Mouse (Mus musculus) cerebellum, adult 2 months (tissue): ENCODE results near the gene Ank3. TPM values are rescaled to one million over a fixed set of nuclear protein-coding genes. Genes with fewer than 3 reads are reported as not detected.

Experiments used
- DNase-seq, 2 experiments: peaks; one replicate each; pipeline ENCODE4 v3.0.0; 2021
- H3K27ac ChIP-seq: fragments of 200-500 bp; 2 replicates; pipeline ENCODE4 v1.5.1; 2012; ENCODE audit warnings: low read length, control low read depth, inconsistent platforms; ENCODE audit not compliant: insufficient read depth
- H3K27me3 ChIP-seq: fragments of 200-500 bp; 2 replicates; pipeline ENCODE4 v1.6.1; 2012; ENCODE audit warnings: inconsistent platforms, mild to moderate bottlenecking, low read length, moderate library complexity; ENCODE audit not compliant: control insufficient read depth, insufficient read depth
- H3K4me1 ChIP-seq: fragments of 200-500 bp; 2 replicates; pipeline ENCODE4 v1.6.1; 2011; ENCODE audit warnings: low read length; ENCODE audit not compliant: control insufficient read depth, insufficient read depth
- H3K4me3 ChIP-seq: fragments of 200-500 bp; replicated peaks from 2 replicates; pipeline ENCODE3; 2011; ENCODE audit warnings: mild to moderate bottlenecking, low read depth, low read length, control low read depth; ENCODE audit not compliant: insufficient read depth
- CTCF ChIP-seq: fragments of 200-500 bp; IDR thresholded peaks from 2 replicates; pipeline ENCODE4 v1.5.1; 2011; ENCODE audit warnings: low read depth, mild to moderate bottlenecking, control low read depth, low read length, moderate library complexity, borderline replicate concordance; ENCODE audit not compliant: insufficient read depth
- POLR2A ChIP-seq: fragments of 200-500 bp; IDR thresholded peaks from 2 replicates; pipeline ENCODE4 v1.6.1; 2011; ENCODE audit warnings: low read length, control low read depth, borderline replicate concordance; ENCODE audit not compliant: insufficient read depth
- WGBS: fragments of 180-500 bp; shearing (Covaris S2); methylation state at CpG from one replicate; pipeline ENCODE4 v1.1.7; 2018; 5-methylcytosine and 5-hydroxymethylcytosine counted together
- polyA plus RNA-seq: library from polyadenylated mRNA; depleted of rRNA; stranded (reverse); fragments of >200 nt; gene quantifications from 2 replicates; pipeline ENCODE4 v1.2.3, GENCODE M21; 2012

The Ank3 gene
- polyA plus RNA-seq, 1 experiment = 239 TPM

GRCm38 (mm10) chr10:70013931-70014330, 615.4 kb downstream of the Ank3 start:
- no peaks in the 10 kb centered on the region for H3K27me3 ChIP-seq

GRCm38 (mm10) chr10:70015201-70015600, 616.6 kb downstream of the Ank3 start:
- DNase-seq = no peak
- 91% methylated on average over 9 of the region's 9 CpGs for WGBS

More at GRCm38 (mm10) chr10:70013931-70014330, 615.4 kb downstream of the Ank3 start:
- 90% methylated on average over 13 of the region's 13 CpGs for WGBS
- Histone ChIP-seq H3K4me1 (peaks cover 8% of the 10 kb centered on the region; the same call in 1 of the 2 replicates), H3K27ac (no peak overlapping the region), H3K4me3 (no peak overlapping the region)
- TF ChIP-seq POLR2A (no peak), CTCF (no peak)
- no peak for DNase-seq

GRCm38 (mm10) chr10:70018691-70019090, 620.1 kb downstream of the Ank3 start:
- WGBS = 9% methylated on average over 2 of the region's 2 CpGs
- TF ChIP-seq POLR2A = no peak
- no peak for TF ChIP-seq CTCF
- H3K4me1 ChIP-seq = peaks cover 8% of the 10 kb centered on the region; the same call in 1 of the 2 replicates
- H3K4me3 ChIP-seq = no peak overlapping the region
- peak overlapping the region; percentile 40; the same call in 1 of the 2 replicates for H3K27ac ChIP-seq
- no peaks in the 10 kb centered on the region for H3K27me3 ChIP-seq
- peak; percentile 48 to 79 for DNase-seq

More at GRCm38 (mm10) chr10:70015201-70015600, 616.6 kb downstream of the Ank3 start:
- H3K27ac ChIP-seq = no peak overlapping the region
- H3K4me3 ChIP-seq = no peak overlapping the region
- H3K4me1 ChIP-seq = peaks cover 8% of the 10 kb centered on the region; the same call in 1 of the 2 replicates
- no peak for TF ChIP-seq POLR2A
- no peak for TF ChIP-seq CTCF
- no peaks in the 10 kb centered on the region for H3K27me3 ChIP-seq

- Histone ChIP-seq H3K4me3 (no peak overlapping the region), H3K27ac (no peak overlapping the region), H3K4me1 (peaks cover 8% of the 10 kb centered on the region; the same call in 1 of the 2 replicates), H3K27me3 (no peaks in the 10 kb centered on the region)
- TF ChIP-seq CTCF (peak; percentile 48; the same call in 1 of the 2 replicates), POLR2A (no peak)
- DNase-seq = peak; percentile 20 to 30
- WGBS = 80% methylated on average over 10 of the region's 10 CpGs
Observed at GRCm38 (mm10) chr10:70021667-70022066, 623.1 kb downstream of the Ank3 start.

- Histone ChIP-seq H3K27me3 (no peaks in the 10 kb centered on the region), H3K4me1 (peaks cover 8% of the 10 kb centered on the region; the same call in 1 of the 2 replicates), H3K4me3 (no peak overlapping the region), H3K27ac (no peak overlapping the region)
- DNase-seq = no peak
- WGBS = 85% methylated on average over 5 of the region's 5 CpGs
- TF ChIP-seq POLR2A (no peak), CTCF (no peak)
Observed at GRCm38 (mm10) chr10:70022596-70022995, 624.0 kb downstream of the Ank3 start.

- no peak overlapping the region for H3K27ac ChIP-seq
- 78% methylated on average over 11 of the region's 11 CpGs for WGBS
- no peak overlapping the region for H3K4me3 ChIP-seq
- TF ChIP-seq POLR2A = no peak
- TF ChIP-seq CTCF = no peak
- no peaks in the 10 kb centered on the region for H3K4me1 ChIP-seq
- no peak for DNase-seq
- no peaks in the 10 kb centered on the region for H3K27me3 ChIP-seq
Observed at GRCm38 (mm10) chr10:70023861-70024260, 625.3 kb downstream of the Ank3 start.

GRCm38 (mm10) chr10:70031942-70032341, 633.4 kb downstream of the Ank3 start:
- no peak for TF ChIP-seq CTCF
- no peak for TF ChIP-seq POLR2A
- WGBS = 25% methylated on average over 8 of the region's 8 CpGs
- H3K4me3 ChIP-seq = no peak overlapping the region
- no peak for DNase-seq
- peaks cover 2% of the 10 kb centered on the region; the same call in 1 of the 2 replicates for H3K4me1 ChIP-seq
- no peak overlapping the region for H3K27ac ChIP-seq
- no peaks in the 10 kb centered on the region for H3K27me3 ChIP-seq

- Histone ChIP-seq H3K4me1 (peaks cover 2% of the 10 kb centered on the region; the same call in 1 of the 2 replicates), H3K27ac (no peak overlapping the region), H3K27me3 (no peaks in the 10 kb centered on the region), H3K4me3 (no peak overlapping the region)
- no peak for TF ChIP-seq CTCF
- no peak for TF ChIP-seq POLR2A
- WGBS = 91% methylated on average over 9 of the region's 9 CpGs
- no peak for DNase-seq
Observed at GRCm38 (mm10) chr10:70032982-70033381, 634.4 kb downstream of the Ank3 start.
